Mouse (Mus musculus): Measurements from ENCODE around the gene Tnk2.

Gene Tnk2

DNA sequence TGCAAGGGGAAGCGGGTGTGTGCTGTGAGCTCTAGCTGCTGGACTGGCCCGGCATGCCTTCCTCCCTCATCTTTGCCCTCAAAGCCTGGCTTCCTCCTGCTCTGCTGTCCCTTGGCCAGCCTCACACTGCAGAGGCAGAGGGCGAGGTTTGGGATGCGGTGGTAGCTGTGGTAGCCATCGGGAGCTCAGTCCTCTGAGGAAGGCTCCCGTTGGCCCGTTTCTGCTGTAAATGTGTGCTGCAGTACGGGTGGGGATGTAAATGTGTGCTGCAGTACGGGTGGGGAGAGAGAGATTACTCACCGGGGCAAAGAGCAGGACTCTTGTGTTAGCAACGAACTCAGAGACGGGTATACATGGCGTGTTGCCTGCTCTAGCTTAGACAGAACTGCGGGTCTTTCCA, 35.1 kb downstream of the Tnk2 start:
- DNase-seq (ENCODE audit: low spot score in 2 of 2) = no peak

DNA sequence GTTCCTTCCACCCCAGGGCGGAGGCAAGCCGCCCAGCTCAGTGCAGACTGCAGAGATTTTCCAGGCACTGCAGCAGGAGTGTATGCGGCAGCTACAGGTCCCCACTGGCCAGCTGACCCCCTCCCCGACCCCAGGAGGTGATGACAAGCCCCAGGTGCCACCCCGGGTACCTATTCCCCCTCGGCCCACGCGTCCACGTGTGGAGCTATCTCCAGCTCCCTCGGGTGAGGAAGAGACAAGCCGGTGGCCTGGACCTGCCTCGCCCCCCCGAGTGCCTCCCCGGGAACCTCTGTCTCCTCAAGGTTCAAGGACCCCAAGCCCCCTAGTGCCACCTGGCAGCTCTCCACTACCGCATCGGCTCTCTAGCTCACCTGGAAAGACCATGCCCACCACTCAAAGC, 36.3 kb downstream of the Tnk2 start:
- no peak for DNase-seq (ENCODE audit: low spot score in 2 of 2)

DNA sequence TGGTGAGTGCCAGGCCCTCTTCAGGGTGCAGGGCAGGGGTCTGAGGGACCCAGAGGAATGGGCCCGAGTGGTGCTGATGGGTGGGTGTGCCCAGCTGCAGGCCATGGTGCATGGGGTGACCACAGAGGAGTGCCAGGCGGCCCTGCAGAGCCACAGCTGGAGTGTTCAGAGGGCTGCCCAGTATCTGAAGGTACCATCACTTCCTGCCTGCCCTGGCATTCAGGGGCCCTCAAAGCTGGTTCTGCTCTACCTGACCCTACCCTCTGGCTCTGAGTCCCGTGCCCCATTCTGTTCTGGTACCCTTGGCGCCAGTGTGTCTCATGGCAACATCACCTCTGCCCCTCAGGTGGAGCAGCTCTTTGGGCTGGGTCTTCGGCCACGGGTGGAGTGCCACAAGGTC, 37.1 kb downstream of the Tnk2 start:
- DNase-seq (ENCODE audit: low spot score in 2 of 2) = no peak

DNA sequence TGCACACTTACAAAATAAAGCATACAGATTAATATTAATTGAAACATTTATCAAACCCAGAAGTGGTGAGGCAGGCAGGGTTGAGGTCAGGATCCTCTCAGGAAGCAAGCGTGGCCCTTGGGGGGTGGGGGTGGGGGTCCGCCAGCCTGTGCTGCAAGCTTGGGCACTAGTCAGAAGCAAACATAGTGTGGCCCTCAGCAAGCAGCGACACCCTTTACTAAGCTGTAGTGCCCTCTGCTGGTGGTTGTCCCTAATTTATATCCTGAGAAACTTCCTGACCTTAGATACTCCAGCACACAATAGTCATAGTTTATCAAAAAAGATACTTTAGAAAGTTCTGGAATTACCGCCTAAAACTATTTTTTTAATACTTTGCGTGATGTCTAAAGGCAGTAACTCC, 38.5 kb downstream of the Tnk2 start:
- DNase-seq (ENCODE audit: low spot score in 2 of 2) = peak in 1 of 2 experiments; percentile 72

DNA sequence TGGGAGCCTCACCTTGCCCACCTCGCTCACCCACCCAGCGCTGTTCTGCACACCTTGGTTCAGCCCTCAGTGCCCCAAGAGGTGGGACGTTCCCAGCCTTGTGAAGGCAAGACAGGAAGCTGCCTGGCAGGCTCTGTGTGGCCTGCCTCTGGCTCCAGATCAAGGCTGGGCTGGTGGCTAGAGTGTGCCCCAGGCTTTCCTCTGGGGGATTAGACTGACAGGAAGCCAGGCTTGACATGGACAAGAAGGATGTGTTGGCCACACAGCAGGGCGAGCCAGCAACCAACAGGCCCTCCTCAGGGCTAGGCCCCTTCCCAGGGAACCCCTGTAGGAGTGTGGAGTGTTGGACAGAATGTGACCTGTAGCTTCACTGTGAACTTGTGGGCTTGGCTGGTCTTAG, 39.2 kb downstream of the Tnk2 start:
- DNase-seq (ENCODE audit: low spot score in 2 of 2) = no peak

DNA sequence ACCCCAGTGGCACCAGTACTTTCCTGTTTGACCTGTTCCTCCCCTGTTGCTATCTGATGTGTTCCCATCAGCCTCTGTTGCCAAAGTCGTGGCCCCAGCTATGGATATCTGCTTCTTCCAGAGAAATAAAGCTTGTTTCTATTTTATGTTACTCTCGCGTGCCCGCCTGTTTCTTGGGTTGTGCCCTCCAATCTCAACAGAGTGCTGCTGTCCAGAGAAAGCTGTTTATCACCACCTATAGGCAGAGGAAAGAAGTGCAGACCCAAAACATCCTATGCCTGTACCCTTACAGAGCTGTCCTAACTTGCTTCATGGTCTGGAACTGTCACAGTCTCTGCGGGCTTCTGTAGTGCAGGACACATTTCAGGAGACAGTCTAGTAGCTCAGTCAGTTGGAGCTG, 39.7 kb downstream of the Tnk2 start:
- DNase-seq (ENCODE audit: low spot score in 2 of 2) = peak in 1 of 2 experiments; percentile 56

DNA sequence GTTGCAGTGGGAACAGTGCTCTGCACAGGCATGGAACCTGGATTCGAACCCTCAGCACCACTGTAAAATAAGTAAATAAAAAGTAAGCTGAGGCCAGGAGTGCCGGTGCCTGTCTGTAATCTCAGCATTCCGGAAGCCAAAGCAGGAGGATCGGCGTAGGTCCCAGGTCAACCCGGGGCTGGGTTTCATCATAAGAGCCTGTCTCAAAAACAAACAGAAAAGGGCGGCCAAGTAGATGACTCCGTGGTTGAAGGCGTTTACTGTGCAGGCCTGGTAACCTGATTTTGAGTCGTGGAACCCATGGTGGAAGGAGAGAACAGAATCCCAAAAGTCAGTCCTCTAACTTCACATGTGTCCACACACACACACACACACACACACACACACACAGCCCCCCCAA, 41.7 kb downstream of the Tnk2 start:
- DNase-seq (ENCODE audit: low spot score in 2 of 2) = no peak

DNA sequence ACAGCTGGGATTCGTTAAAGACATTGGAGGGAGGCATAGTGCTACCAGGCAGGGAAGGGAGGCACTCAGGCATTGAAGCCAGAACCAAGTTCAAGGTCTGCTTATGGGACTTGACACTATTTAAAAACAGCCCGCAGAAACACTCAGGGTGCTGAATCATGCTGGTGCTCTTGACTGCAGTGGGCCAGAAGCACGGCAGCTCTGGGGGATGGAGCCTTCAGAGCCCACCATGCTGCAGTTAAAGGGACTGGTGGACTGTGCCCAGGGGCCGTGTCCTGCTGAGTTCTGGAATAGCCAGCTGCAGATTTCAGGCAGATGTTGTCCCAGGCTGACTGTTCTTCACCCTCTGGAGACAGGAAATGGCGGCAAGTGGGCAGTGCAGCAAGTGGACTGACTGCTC, 42.3 kb downstream of the Tnk2 start:
- no peak for DNase-seq (ENCODE audit: low spot score in 2 of 2)

DNA sequence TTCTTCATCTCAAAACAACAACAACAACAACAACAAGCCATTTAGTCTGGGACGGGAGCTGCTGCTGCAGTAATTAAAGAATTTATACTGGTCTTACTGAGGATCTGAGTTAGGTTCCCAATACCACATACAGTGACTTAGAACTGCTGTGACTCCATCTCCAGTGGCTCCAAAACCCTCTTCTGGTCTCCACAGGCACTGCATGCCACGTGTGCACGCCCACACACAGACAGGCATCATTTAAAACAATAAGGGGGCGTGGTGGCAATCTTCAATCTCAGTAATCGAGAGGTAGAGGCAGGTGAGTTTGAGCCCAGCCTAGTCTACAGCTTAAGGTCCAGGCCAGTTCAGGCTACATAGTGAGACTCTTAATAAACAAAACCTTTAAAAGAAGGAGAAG, 43.5 kb downstream of the Tnk2 start:
- no peak for DNase-seq (ENCODE audit: low spot score in 2 of 2)

DNA sequence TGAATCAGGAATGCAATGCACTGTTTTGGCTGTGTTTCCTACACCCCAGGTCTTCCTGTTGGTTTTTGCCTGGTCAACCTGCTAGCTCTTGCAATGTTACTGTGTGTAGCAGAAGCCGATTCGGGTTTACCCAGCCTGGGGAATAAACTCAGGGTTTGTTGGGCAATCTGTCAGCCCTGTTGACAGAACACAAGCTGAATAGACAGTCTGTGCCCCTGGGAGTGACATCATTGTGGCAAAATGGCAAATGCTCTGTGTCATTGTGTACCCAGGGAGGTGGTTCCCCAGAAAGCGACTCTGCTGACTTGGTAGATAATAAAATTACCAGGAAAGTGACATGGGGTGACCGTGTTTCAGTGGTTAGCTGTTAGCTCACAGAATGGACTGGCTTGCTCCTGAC, 45.1 kb downstream of the Tnk2 start:
- no peak for DNase-seq (ENCODE audit: low spot score in 2 of 2)

DNA sequence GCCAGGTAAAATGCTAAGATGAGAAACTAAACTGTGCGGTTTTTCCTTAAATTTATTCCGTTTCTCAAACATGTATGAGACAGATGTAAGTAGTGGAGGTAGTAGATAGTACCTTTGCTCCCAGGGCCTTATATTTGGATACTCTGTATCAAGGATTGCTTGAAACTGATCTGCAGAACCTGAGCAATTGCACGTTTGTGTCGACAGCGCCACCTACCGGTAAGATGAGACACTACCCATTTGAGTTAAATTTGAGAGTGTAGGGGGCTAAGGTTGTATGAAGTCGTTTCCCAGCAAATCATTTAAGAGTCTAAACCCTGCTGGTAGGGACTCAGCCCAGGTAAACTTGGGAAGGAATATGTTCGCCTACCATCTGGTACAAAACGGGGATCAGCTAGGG, 45.8 kb downstream of the Tnk2 start:
- DNase-seq (ENCODE audit: low spot score in 2 of 2) = peak; percentile 63 to 78

DNA sequence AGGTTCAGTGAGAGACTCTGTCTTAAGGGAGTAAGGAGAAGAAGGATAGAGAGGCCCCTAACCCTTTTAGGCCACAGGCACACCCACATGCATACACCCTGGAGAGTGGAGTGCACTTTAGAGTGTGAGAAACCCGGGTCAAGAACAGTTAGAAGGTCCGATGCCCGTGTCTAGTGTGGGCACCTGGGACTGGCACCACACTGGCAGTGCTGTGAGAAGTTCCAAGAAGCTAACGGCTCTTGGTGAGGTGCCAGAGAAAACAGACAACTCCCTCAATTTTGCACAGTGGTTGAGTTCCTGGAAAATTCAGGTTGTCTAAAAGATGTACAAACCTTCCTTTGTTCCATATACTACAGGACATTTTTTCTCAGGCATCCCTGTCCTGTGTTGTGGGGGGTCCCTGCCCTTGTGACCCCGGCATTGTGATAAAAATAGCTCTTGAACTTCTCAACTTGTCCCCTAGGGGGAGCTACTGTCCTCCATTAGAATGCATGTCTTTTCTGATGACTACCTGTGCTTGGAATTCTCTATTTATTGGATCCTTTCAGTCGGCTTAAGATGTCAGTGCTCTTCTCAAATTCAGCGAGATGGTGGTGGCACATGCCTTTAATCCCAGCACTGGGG, 53.3 kb downstream of the Tnk2 start:
- no peak for DNase-seq (ENCODE audit: low spot score in 2 of 2)

DNA sequence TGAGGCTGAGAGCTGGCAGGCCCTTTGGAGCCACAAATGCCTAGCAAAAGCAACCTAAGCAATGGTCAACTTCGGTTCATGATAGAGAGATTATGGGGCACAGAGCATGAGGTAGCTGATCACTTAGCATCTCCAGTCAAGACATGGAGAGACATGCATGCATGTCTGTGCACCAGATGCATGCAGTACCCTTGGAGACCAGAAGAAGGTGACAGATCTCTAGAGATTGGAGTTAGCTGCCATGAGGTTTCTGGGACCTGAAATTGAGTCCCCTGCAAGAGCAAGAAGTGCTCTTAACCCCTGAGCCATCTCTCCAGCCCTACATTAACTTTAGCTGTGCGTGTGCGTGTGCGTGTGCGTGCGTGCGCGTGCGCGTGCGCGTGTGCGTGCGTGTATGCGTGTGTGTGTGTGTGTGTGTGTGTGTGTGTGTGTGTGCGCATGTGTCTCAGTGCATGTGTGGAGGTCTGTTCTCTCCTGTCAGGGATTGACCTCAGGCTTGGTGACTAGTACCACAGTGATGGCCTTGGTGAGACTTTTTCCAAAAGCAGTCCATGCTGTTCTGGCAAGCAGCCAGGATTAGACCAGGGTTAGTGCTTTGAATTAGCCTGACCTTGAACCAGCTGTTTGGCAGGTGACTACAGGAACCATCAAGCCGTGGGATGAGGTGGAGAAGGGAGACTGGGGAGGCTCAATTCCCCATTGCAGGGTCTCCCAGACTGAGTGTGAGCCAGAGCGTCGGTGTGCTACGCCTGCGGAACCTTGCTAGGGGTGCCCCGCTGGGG, 54.2 kb downstream of the Tnk2 start:
- DNase-seq (ENCODE audit: low spot score in 2 of 2) = no peak

DNA sequence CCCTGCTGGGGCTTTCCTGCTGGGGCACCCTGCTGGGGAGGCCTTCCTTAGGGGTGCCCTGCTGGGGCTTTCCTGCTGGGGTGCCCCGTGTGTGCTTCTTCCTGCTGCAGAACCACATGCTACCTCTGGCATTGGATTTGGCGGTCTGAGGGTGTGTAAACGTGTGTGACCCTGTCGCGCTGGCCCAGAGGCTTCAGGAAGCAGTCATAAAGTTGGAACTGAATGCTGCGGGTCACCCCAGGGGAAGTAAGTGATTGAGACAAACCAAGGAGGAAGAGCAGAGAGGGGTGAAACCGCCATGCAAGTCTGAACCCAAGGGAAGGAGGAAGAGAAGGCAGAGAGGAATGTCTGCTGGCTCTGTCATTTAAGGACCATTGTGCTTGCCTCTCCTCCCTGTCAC, 54.9 kb downstream of the Tnk2 start:
- DNase-seq (ENCODE audit: low spot score in 2 of 2) = no peak

DNA sequence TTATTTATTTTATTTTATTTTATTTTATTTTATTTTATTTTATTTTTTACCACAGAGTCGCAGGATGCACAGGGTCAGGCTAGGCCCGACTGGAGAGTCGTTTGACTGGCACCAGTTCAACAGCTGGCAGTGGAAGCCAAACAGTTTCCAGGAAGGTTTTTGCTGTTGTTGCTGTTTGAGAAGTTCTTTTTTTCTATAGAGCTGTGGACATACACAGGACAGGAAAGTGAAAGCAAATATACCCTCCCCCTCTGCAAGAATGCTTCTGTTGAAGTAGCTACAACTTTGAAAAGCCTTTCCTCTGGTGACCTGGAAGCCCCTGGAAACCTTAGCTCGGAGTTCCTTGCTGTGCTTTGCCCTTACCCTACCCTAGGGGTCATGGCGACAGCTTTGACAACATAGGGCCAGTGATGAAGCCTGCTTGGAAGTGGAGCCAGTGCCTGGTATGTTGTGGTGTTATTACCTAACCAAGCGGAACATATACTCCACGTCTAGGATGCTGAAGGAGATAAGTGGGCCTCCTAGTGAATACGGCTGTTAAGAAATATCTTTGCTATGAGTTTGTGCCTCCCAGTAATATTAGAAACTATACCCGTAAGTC, 59.7 kb downstream of the Tnk2 start:
- no peak for DNase-seq (ENCODE audit: low spot score in 2 of 2)

DNA sequence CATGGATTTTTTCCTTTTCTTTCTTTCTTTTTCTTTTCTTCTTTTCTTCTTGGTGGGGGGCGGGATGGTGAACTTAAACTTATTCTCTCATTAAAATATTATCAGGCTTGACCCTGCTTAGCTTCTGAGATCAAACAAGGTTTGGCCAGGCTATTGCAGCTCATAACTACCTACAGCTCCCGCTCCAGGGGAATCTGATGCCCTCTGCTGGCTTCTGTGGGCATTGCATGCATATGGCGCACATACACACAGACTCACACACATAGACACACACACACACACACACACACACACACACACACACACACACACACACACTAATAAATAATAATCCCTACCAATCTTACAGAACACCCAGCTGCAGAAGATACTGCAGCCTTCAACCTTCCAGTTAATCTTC, 61.9 kb downstream of the Tnk2 start:
- DNase-seq (ENCODE audit: low spot score in 2 of 2) = no peak

DNA sequence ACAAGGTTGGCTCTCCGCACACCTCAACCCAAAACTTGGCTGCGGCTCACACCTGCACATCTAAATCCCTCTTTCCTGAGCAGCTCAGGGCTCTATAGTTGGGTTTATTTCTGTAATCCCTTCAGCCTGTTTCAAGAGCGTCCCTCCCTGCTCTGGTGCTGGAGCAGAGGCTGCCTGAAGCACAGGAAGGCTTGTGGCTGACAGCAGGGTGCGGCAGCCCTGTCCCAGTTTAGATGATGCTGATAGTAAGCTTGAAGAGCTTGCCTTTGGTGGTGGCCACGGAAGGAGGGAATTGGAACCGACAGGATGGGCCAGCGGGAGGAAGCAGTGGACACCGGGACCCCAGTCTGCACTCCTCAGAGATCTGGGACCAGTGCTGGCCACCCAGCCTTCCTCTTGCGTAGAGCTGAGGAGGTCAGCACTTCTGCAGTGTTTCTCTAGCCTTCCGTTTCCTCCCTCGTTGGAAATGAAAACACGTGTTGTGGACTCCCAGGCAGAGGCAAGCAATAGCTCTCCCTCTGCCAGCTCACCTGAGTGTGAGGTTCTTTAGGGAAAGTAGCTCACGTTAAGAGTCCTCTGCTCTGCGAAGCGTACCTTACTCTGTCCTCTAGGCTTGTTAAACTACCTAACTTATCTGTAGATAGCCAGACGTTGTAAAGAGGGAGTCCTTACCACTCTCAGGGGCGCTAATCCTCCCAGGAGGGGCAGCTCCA, 63.6 kb downstream of the Tnk2 start:
- DNase-seq (ENCODE audit: low spot score in 2 of 2) = no peak

DNA sequence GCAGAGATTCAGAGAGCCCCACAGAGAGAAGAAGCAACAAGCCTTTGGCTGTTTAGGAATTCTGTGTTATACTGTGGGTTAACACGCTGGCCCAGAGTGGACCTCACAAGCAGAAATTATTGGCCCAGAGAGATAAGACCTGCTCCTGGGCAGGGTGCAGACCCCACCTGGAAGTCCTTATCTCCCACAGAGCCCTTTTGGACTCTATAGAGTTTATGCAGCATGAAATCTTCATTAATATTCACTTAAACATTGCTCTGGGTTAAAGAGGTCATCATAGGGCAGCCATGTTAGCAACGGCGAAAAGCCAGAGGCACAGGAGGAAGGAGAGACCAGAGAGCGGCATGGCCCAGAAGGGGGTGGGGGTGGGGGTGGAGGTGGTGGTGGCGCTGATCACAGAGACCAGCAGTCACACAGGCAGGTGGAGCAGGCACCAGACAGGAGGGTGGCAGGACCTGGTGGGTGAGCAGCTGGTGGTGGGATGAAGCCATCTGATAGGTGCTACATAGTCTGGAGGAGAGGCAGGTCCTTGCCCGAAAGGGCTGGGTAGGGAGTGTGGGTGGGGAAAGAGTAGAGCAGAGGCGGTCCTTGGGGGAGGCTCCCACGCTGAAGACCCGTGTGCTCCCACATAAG, 64.3 kb downstream of the Tnk2 start:
- DNase-seq (ENCODE audit: low spot score in 2 of 2) = no peak

DNA sequence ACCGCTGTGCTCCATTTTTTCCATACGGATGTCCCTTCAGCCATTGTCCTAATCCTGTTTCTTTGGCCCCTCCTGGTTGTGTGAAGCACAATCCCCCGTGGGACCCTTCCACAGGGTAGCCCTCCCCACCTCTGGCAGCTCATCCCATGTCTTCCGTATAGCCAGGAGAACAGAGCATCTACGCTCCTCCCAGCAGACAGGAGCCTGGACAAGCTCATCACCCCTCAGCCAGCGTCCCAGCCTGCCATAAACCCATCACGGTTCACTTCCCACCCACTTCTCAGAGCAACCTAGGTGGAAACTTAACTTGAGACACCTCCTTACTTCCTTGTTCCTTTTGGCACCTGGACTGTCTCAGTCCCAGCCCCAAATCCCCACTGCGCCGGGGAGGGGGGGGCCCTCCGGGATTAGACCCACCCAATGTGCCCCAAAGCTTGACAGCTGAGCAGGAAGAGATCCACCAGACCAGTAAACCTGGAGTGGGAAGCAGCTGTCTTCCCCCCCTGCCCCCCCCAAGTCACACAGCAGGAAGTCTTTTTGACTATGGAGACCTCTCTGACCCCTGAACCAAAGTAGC, 64.9 kb downstream of the Tnk2 start:
- no peak for DNase-seq (ENCODE audit: low spot score in 2 of 2)

DNA sequence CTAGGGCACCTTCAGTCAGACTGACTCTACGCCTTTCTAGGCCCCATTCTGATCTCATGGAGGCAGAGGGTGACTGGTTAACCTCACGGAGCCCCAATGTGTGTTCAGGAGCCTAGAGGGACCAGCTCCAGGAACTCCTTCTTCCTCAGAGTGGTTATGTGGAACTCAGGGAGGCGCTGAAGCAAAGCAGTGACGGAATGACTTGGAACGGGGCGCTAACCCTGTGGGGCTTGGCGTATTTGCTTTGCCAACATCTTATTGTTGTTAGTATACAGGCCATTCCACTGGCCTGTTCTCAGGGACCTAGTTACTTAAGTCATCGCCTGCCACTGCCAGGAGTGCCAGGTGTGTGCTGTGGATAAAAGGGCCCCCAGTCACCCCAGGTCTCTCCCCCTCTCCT, 65.4 kb downstream of the Tnk2 start:
- DNase-seq (ENCODE audit: low spot score in 2 of 2) = no peak

DNA sequence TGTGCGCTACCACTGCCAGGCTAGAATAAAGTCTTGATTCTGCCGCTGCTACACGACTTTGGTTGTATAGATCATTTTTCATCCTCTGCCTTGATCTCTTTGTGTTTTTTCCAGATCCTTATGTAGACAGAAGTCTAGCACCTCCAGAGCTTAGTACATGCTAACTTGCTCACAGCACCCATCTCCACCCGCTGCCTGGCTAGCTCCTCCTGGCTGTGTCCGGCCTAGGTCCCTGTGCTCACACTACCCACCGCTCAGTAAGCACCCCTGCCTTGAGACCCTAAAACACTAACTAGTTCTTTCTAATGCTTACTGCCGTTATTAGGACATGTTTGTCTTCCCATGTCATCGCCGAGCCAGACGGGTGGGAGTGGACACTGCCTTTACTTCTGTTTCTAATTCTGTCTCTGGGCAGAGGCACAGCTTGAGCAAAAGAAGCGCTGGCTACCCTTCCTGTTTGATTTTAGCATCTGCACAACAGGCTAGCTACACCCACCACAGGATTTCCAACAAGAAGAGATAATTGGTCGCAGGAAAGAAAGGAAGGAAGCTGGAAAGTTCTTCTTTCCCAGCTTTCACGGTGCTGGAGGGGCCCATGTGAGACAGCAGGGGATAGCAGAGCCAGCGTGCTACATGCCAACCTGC, 66.9 kb downstream of the Tnk2 start:
- DNase-seq (ENCODE audit: low spot score in 2 of 2) = peak; percentile 26 to 39
